Mouse (Mus musculus): ENCODE results near the gene Dusp23.

The Dusp23 gene

GRCm38 (mm10) chr1:172623599-172623998 lies 9.2 kb downstream of the Dusp23 start:
- WGBS: 78% methylated on average over 5 of the region's 5 CpGs

GRCm38 (mm10) chr1:172619235-172619634 lies 13.5 kb downstream of the Dusp23 start:
- 31% methylated on average over 7 of the region's 7 CpGs for WGBS

GRCm38 (mm10) chr1:172618141-172618540 lies 14.6 kb downstream of the Dusp23 start:
- WGBS: 69% methylated on average over 4 of the region's 4 CpGs

GRCm38 (mm10) chr1:172617365-172618076 lies 15.2 kb downstream of the Dusp23 start:
- WGBS: 39% methylated on average over 14 of the region's 14 CpGs

- 4% methylated on average over 22 of the region's 22 CpGs for WGBS
These were observed 16.0 kb downstream of the Dusp23 start for GRCm38 (mm10) chr1:172616537-172617300.

GRCm38 (mm10) chr1:172615412-172615811 lies 17.4 kb downstream of the Dusp23 start:
- 80% methylated on average over 4 of the region's 4 CpGs for WGBS

GRCm38 (mm10) chr1:172614654-172615053 lies 18.1 kb downstream of the Dusp23 start:
- WGBS: 89% methylated on average over 10 of the region's 10 CpGs

- 71% methylated on average over 1 of the region's 1 CpGs for WGBS
These were observed 20.0 kb downstream of the Dusp23 start for GRCm38 (mm10) chr1:172612745-172613144.

GRCm38 (mm10) chr1:172611304-172611703 lies 21.5 kb downstream of the Dusp23 start:
- WGBS: 87% methylated on average over 10 of the region's 10 CpGs

GRCm38 (mm10) chr1:172602326-172602725 lies 30.4 kb downstream of the Dusp23 start, which contains the start of gene Fcrl6:
Fcrl6 (minus strand) TSS chr1:172602551.
- WGBS: 97% methylated on average over 1 of the region's 1 CpGs

- 93% methylated on average over 2 of the region's 2 CpGs for WGBS
These were observed 38.8 kb downstream of the Dusp23 start for GRCm38 (mm10) chr1:172593956-172594355.

GRCm38 (mm10) chr1:172593321-172593720 lies 39.4 kb downstream of the Dusp23 start:
- WGBS: 83% methylated on average over 3 of the region's 3 CpGs

GRCm38 (mm10) chr1:172590385-172590784 lies 42.4 kb downstream of the Dusp23 start, which contains the start of gene Slamf8:
Slamf8 (minus strand) TSS chr1:172590568.
- 54% methylated on average over 7 of the region's 7 CpGs for WGBS

GRCm38 (mm10) chr1:172585612-172586567 lies 46.9 kb downstream of the Dusp23 start:
- WGBS: 58% methylated on average over 26 of the region's 26 CpGs

GRCm38 (mm10) chr1:172585026-172585425 lies 47.7 kb downstream of the Dusp23 start:
- 58% methylated on average over 4 of the region's 4 CpGs for WGBS

- 97% methylated on average over 6 of the region's 6 CpGs for WGBS
These were observed 48.5 kb downstream of the Dusp23 start for GRCm38 (mm10) chr1:172584271-172584670.

- 88% methylated on average over 8 of the region's 8 CpGs for WGBS
These were observed 50.3 kb downstream of the Dusp23 start for GRCm38 (mm10) chr1:172582436-172582835.

Data from cerebral cortex, adult 2 months (tissue).